Mouse (Mus musculus) gonadal fat pad, adult 2 months (tissue): ENCODE results near the gene Gm20390. TPM values are rescaled to one million over a fixed set of nuclear protein-coding genes. Genes with fewer than 3 reads are reported as not detected.

ENCODE experiments used
- DNase-seq: peaks from one replicate; pipeline ENCODE4 v3.0.0-alpha.2; 2012; ENCODE audit warnings: low read depth
- polyA plus RNA-seq: library from polyadenylated mRNA; depleted of rRNA; stranded (reverse); fragments of >200 nt; gene quantifications from 2 replicates; pipeline ENCODE4 v1.2.3, GENCODE M21; 2012; rRNA removed

The Gm20390 gene
- polyA plus RNA-seq, result 22.2 and 45.8 TPM in 2 replicates

DNA sequence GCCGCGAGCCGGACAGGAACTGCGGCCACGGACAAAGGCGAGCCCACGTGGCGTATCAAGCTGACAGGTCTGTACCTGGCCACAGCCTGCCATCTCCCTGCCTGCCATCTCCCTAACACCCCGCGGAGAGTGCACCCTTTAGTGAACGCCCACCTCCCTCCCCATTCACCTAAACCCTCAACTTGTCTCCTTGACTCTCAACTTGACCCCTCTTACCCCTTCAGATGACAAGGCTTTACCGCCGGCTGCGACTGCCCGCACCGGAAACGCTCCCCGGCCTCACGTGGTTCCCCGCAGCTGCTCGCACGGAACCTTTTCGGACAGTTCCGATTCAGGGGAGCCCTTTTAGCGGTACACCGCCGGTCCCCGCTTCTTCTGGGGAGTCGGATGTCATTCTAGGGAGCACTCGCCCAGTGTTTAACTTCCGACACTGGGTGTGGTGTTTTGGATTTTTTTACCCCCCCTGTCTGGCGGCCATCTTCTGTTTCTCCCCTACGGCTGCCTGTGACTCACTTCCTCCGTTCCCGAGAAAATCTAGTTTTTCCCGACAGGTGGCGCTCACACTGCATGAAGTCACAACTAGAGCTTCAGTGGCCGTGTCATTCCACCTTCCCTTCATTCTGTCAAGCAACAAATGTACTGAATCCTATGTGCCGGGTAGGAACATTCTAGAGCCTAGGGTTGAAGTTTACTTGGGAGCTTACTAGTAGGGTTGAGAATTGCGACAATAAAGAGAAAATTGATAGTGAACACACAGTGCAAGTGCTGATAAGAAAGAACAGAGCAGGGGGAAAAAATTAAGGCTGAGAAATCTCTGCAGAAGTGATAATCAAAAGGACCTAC lies at the start of gene Gm20390, which contains the start of gene Nme1:
Gene Gm20390, minus strand, starts transcription at position 289 of the 843 bp plus-strand sequence.
Gene Nme1, minus strand, starts transcription at position 517 of the 843 bp plus-strand sequence.
- peak; percentile 84 for DNase-seq

DNA sequence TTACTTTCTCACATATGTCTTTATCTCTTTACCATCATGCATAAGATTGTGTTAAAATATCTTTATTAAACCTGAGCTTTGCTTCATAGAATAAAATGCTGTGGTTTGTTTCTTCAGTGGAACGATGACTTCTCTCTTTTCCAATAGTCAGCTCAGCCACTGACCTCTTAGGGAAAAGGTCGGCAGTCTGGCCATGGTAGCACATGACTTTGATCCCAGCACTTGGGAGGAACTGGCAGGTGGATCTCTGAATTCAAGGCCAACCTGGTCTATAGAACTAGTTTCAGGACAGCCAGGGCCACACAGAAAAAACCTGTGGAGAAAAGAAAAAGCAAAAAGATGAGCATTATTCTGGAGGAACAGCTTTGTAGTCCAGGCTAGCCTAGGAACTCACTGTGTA lies 35.3 kb upstream of the Gm20390 start:
- no peak for DNase-seq

- DNase-seq, result no peak
Measured at GRCm38 (mm10) chr11:93999276-93999675, 31.2 kb upstream of the Gm20390 start.

- DNase-seq, result peak; percentile 88
Measured at GRCm38 (mm10) chr11:93997141-93997775, 29.2 kb upstream of the Gm20390 start.

DNA sequence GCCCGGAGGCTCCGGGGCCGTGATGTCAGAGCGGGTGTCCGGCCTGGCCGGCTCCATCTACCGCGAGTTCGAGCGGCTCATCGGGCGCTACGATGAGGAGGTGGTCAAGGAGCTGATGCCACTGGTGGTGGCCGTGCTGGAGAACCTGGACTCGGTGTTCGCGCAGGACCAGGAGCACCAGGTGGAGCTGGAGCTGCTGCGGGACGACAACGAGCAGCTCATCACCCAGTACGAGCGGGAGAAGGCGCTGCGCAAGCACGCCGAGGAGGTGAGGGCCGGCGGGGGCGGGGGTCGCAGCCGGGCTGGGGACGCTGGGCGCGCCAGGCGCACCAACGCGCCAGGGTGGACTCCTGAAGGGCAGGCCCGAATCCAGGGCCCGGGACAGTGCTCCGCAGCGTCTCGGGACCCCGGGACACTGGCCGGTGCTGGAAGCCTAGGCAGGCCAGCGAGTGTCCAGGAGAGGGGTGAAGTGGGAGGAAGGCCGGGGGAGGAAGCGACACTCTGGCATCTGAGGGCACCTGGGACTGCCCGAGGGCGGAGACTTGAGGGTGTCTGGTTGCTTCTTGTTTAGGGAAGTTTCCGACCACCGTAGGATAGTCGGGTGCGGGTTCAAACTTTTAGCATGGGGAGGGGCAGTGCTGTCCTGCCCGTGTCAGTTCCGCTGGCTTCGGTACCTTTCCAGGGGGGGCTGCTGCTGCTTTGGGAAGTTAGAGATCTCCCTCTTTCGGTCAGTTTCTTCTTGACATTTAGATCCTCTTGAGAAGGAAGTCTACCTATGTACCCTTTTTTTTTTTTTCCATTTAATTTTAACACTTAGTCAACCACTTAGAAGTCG lies 28.4 kb upstream of the Gm20390 start:
- DNase-seq, result no peak

GRCm38 (mm10) chr11:93995720-93996305 lies 27.7 kb upstream of the Gm20390 start, which contains the start of gene Spag9:
TSS of gene Spag9 (plus strand) at chr11:93996091.
- no peak for DNase-seq

- peak; percentile 70 for DNase-seq
Measured at GRCm38 (mm10) chr11:93995111-93995719, 27.1 kb upstream of the Gm20390 start.

DNA sequence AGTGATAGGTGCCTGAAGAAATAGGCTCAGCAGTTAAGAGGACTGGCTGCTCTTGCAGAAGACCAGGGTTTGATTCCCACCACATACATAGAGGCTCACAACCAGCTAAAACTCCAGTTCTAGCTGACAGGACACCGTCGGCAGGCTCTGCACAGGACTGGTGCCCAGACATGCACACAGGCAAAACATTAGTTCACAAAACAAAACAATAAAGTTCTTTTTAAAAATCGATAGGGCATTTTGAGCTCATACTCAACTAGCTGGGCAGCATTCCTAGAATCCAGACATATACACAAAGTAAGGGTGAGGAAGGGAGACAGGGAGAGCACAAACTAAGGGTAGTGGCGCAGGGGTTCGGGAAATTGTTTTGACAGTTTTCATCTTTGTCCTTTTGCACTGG lies 26.4 kb upstream of the Gm20390 start:
- no peak for DNase-seq

DNA sequence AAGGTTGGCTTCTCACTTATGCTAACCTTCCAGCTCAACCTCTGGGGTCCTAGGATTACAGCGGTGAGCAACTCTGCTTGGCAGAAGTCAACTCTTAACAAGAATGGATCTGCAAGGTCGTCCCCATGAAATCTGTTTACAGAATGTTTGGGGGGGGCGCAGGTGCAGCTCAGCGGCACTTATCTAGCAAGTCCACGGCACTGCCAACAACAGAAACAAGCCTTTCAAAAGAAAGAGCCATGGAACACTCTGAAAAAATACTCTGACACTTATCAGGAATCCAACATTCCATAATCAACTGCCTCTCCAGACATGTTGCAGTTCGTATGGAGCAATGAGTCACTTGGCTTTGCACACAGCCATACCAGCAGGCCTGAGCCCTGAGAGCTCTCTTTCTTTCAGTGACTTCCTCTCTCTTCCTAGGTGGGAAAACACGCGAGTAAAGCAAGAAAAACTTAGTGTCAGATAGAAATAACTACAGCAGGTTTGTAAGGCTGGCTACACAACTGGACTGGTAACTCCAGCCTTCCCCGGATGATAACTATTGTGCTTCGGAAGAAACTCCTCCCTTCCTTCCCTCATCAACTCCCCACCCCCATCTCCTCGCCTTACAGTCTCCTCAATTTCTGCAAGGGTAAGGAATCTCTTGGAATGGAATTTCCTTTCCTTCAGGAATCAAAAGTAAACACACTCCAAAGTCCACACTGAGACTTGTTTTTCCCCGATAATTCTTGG lies 20.4 kb upstream of the Gm20390 start:
- no peak for DNase-seq

GRCm38 (mm10) chr11:93987625-93988327 lies 19.7 kb upstream of the Gm20390 start:
- no peak for DNase-seq

- DNase-seq, result no peak
Measured at GRCm38 (mm10) chr11:93987026-93987425, 18.9 kb upstream of the Gm20390 start.

- no peak for DNase-seq
Measured at GRCm38 (mm10) chr11:93986298-93986697, 18.2 kb upstream of the Gm20390 start.

- DNase-seq, result no peak
Measured at GRCm38 (mm10) chr11:93985265-93985664, 17.2 kb upstream of the Gm20390 start.

DNA sequence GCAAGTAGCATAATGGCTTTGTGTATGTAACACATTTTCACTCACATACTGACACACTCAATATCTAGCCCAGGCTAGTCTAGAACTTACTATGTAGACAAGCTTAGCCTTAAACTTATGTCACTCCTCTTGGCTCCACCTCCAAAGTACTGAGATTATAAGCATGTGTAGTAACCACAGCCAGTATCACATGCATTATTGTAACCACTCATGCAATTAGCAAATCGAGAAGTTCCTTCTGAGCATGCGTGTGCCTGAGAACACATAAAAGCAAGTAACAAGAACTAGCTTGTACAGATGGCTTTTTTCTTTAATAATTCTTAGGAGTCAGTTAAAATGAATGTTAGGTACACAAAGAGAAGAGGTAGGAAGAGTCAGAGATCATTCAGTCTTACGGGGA lies 16.5 kb upstream of the Gm20390 start:
- no peak for DNase-seq

DNA sequence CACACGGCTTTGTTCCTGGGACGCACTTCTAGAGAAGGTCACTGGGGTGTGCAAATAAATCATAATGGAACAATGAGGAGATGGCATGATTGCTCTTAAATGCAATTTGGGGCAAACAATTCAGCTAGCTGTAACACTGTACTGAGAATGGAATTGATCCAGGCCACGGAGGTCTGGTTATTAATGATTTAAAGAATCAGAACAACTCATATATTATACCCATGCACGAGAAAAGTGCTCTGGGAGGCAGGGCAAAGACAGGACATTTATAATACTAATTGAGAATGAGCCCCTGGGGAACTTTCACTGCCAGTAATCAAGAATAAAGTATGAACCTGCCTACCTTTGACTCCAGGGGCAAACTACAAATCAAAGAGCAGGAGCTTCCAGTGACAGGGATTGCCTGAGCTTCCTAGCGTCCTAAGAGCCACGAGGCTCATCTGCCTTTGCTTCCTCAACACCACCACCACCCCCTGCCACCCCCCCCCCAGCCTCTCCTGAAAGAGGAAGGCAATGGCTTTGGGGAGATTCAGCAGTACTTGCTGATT lies 11.5 kb upstream of the Gm20390 start:
- DNase-seq, result no peak

DNA sequence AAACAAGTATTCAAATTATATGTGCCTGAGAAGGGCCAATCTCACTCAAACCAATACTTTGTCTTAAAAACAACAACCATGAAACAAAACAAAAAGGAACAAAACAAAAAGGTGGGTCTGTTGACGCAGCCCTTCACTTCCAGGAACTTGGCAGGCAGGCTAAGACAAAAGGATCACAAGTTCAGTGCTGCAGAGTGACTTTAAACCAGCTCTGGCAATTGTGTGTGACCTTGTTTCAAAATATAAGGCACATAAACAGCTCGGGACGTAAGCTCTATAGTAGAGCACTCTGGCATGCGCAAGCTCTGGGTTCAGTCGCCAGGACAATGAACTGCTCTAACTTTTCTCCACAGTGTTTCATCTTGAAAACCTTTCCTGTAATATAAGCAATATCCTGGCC lies 4.9 kb upstream of the Gm20390 start:
- no peak for DNase-seq

DNA sequence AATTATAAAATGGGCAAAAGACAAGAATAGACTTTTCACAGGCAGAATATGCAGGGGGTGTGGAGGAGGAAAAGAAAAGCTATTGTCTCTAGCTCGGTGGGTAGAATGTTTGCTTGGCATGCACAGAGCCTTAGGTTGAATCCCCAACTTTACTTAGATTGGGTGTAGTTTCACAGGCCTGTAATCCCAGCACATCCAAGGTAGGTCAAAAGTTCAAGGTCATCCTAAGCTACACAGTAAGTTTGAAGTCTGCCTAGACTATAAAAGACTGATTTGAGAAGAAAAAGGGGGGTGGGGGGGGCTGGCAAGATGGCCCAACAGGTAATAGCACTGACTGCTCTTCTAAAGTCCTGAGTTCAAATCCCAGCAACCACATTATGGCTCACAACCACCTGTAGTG lies 1.7 kb upstream of the Gm20390 start:
- DNase-seq, result no peak

GRCm38 (mm10) chr11:93969171-93969570 lies 1.1 kb upstream of the Gm20390 start:
- DNase-seq, result no peak

DNA sequence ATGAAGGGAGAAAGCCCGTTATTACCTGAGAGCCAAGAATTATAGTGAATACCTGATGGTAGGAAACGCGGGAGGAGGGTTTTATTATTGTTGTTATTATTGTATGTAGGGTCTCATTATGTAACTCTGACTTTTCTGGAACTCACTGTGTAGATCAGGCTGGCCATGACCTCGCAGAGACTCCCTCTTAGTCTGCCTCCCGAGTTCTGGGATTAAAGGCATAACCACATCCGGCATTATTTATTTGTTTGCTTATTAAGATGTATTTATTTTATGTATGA lies 695 bp upstream of the Gm20390 start:
- DNase-seq, result no peak

GRCm38 (mm10) chr11:93967381-93967780 lies 712 bp downstream of the Gm20390 start:
- no peak for DNase-seq
